Comparison of ENCODE assay signal across 8 mouse cellular contexts in the genomic region with DNA sequence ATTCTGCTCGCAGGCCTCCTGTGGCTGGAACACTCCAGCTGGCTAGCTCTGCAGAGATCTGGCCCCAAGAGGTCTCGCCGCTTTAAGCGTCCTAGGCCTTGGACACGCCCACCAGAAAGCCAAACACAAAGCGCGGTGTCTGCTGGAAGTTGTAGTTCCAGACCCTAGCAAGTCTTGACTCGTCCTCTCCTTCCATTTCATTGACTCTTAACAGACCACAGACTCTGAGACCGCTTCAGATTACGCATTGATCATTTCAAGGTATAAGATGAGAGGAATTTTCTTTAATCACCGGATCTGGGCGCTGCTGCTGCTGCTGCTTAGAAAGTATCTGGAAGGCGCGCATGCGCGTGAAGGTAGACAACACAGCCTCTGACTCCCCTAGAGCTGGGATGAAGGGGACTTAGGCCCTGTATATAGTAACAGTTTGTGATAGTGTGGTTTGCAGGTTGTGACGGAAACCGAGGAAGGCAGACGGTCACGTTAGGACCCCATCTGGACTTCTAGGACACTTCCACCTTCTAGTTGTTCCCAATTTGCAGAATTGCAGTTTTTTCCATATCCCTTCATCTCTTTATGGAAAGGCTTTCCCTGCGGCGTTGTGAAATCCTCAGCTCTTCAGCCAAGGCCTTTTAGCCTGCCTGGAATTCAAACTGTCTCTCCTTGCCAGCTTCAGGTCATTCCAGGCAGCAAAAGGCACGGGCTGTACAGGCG. TPM values are rescaled to one million over a fixed set of nuclear protein-coding genes. Genes with fewer than 3 reads are reported as not detected.
A peak's percentile ranks its signal among the peaks of the same experiment; 100 is the strongest.
DNase-seq lines count a peak whose midpoint lies in the region; ATAC-seq lines count a peak whose summit lies in the region.

No protein-coding gene starts in this region.

- peak overlapping the region; percentile 56 for H3K4me3 ChIP-seq in embryonic facial prominence, embryonic 10.5 days
- peak overlapping the region; percentile 39 for H3K4me3 ChIP-seq in intestine, embryonic 15.5 days (replicated peaks)

- H3K27me3 ChIP-seq in embryonic facial prominence, embryonic 10.5 days (replicated peaks; ENCODE audit: low read depth, poor library complexity, severe bottlenecking): no peaks in the 10 kb centered on the region
- H3K27me3 ChIP-seq in intestine, embryonic 15.5 days (replicated peaks): no peaks in the 10 kb centered on the region

- no peak overlapping the region for H3K9ac ChIP-seq in intestine, embryonic 15.5 days

- H3K4me1 ChIP-seq in embryonic facial prominence, embryonic 10.5 days: peaks cover 10% of the 10 kb centered on the region
- H3K4me1 ChIP-seq in intestine, embryonic 15.5 days (replicated peaks): no peaks in the 10 kb centered on the region

- peak; percentile 92 for DNase-seq in adrenal gland, postnatal 10 days
- peak; percentile 86 for DNase-seq in embryonic facial prominence, embryonic 10.5 days (ENCODE audit: low spot score)
- peak; percentile 66 to 89 for DNase-seq in gastrocnemius, postnatal 4 days (ENCODE audit: low spot score in 2 of 2)
- peak; percentile 91 to 95 for DNase-seq in left cerebral cortex, postnatal 14 days (ENCODE audit: low spot score in 2 of 2)
- peak; percentile 85 for DNase-seq in right cerebral cortex, postnatal 14 days
- peak; percentile 76 for DNase-seq in urinary bladder, postnatal 25 days (ENCODE audit: low spot score)

- intact Hi-C loops in left cerebral cortex, postnatal 14 days (cut with DNase I): no loop called here

- 13% methylated on average over 24 of the region's 24 CpGs for WGBS in embryonic facial prominence, embryonic 10.5 days
- WGBS in intestine, embryonic 15.5 days: 13% methylated on average over 24 of the region's 24 CpGs

- ATAC-seq in intestine, embryonic 15.5 days: peak; percentile 99
- ATAC-seq in megakaryocyte-erythroid progenitor cell, adult 5-6 weeks (replicated peaks; ENCODE audit: low FRiP score, low TSS enrichment, poor library complexity, severe bottlenecking): peak; percentile 98

- peak overlapping the region; percentile 56 for H3K4me2 ChIP-seq in intestine, embryonic 15.5 days (replicated peaks)

- no peaks in the 10 kb centered on the region for H3K9me3 ChIP-seq in embryonic facial prominence, embryonic 10.5 days
- no peaks in the 10 kb centered on the region for H3K9me3 ChIP-seq in intestine, embryonic 15.5 days

- H3K27ac ChIP-seq in embryonic facial prominence, embryonic 10.5 days (replicated peaks): peak overlapping the region; percentile 70
- no peak overlapping the region for H3K27ac ChIP-seq in intestine, embryonic 15.5 days

- no peaks in the 10 kb centered on the region for H3K36me3 ChIP-seq in embryonic facial prominence, embryonic 10.5 days (replicated peaks)
- no peaks in the 10 kb centered on the region for H3K36me3 ChIP-seq in intestine, embryonic 15.5 days

RNA-seq across cellular contexts. Expression of a gene that starts 36.5 kb away (rescaled TPM):
- 100 to 1,000 TPM; 103 TPM for total RNA-seq in adrenal gland, postnatal 10 days (2021)
- 2.9 and 3.6 TPM in 2 replicates for polyA plus RNA-seq in embryonic facial prominence, embryonic 10.5 days (2016; fragmentation: Nextera tagmentation; extraction: Ambion mirVana)
- 10 to 100 TPM; 13.1 to 17.0 TPM for total RNA-seq in gastrocnemius, postnatal 4 days (2021)
- 3.3 and 3.4 TPM in 2 replicates for polyA plus RNA-seq in intestine, embryonic 15.5 days (2015; fragmentation: Nextera tagmentation; extraction: Ambion mirVana)
- total RNA-seq in left cerebral cortex, postnatal 14 days (2021): 10 to 100 TPM; 23.2 to 23.5 TPM
- total RNA-seq in megakaryocyte-erythroid progenitor cell, adult 5-6 weeks (2014; fragmentation: Nextera tagmentation): 4.5 and 5.8 TPM in 2 replicates
- 4.2 and 5.7 TPM in 2 replicates for total RNA-seq in megakaryocyte-erythroid progenitor cell, adult 5-6 weeks (2017)

Comparison
In these comparisons a context has a peak if more than half of its experiments do, and no peak if none do; other contexts are left out.
1. RNA of a gene that starts 36.5 kb away (total RNA-seq): 103 TPM in adrenal gland, postnatal 10 days; 23.2 to 23.5 TPM in left cerebral cortex, postnatal 14 days, 13.1 to 17.0 TPM in gastrocnemius, postnatal 4 days and 4.2 to 5.8 TPM in megakaryocyte-erythroid progenitor cell, adult 5-6 weeks; every median in the first group is over 4 times any median in the second.
2. Peak in every context shown above with its lines, with median percentiles within 50 percentile points of each other: DNase-seq.